Mouse (Mus musculus) heart, embryonic 10.5 days (tissue): ENCODE results near the gene Gm10775. TPM values are rescaled to one million over a fixed set of nuclear protein-coding genes. Genes with fewer than 3 reads are reported as not detected.

ENCODE experiments used
- DNase-seq: peaks from one replicate; pipeline ENCODE4 v3.0.0-alpha.2; 2017; ENCODE audit warnings: low spot score
- H3K27ac ChIP-seq: fragments of 300-500 bp; sonication (generic); 2 replicates; pipeline ENCODE4 v1.5.1; 2016; ENCODE audit warnings: mild to moderate bottlenecking
- H3K27me3 ChIP-seq: fragments of 300-500 bp; sonication (generic); 2 replicates; pipeline ENCODE4 v1.6.1; 2016; ENCODE audit warnings: mild to moderate bottlenecking; ENCODE audit not compliant: poor library complexity, insufficient read depth, severe bottlenecking
- H3K36me3 ChIP-seq: fragments of 300-500 bp; sonication (generic); 2 replicates; pipeline ENCODE4 v1.6.1; 2016; ENCODE audit warnings: mild to moderate bottlenecking, moderate library complexity
- H3K4me1 ChIP-seq: fragments of 300-500 bp; sonication (generic); 2 replicates; pipeline ENCODE4 v1.6.1; 2016; ENCODE audit warnings: mild to moderate bottlenecking
- H3K4me3 ChIP-seq: fragments of 300-500 bp; sonication (generic); 2 replicates; pipeline ENCODE4 v1.5.1; 2016; ENCODE audit warnings: mild to moderate bottlenecking, moderate library complexity
- H3K9me3 ChIP-seq: fragments of 300-500 bp; sonication (generic); 2 replicates; pipeline ENCODE4 v1.6.1; 2016; ENCODE audit warnings: mild to moderate bottlenecking, moderate library complexity
- WGBS: fragments of 180-500 bp; shearing (Covaris S2); methylation state at CpG from one replicate; pipeline ENCODE4 v1.1.7; 2016; 5-methylcytosine and 5-hydroxymethylcytosine counted together
- polyA plus RNA-seq: library from polyadenylated mRNA; unstranded; fragments of >200 nt; fragmentation: Nextera tagmentation; extraction: Ambion mirVana; gene quantifications from 2 replicates; pipeline ENCODE4 v1.2.1, GENCODE M21; 2016

Gene Gm10775
- not detected in 2 replicates for polyA plus RNA-seq

GRCm38 (mm10) chr13:65259239-65259638, at the start of gene Gm10775:
TSS of gene Gm10775 (plus strand) at chr13:65259539.
- no peak within 1 kb of the TSS for H3K27ac ChIP-seq
- H3K4me3 ChIP-seq: peak within 1 kb of the TSS; percentile 49
- WGBS: 39% methylated on average over 29 of the region's 29 CpGs
- H3K4me1 ChIP-seq: peaks cover 3% of the 10 kb centered on the region
- DNase-seq: no peak
- peaks cover 20% of the 10 kb centered on the region for H3K27me3 ChIP-seq
- peaks cover 49% of the 10 kb centered on the region for H3K9me3 ChIP-seq
- H3K36me3 ChIP-seq: peaks cover 46% of the 10 kb centered on the region

GRCm38 (mm10) chr13:65225945-65226344, 33.4 kb upstream of the Gm10775 start:
- Histone ChIP-seq H3K4me3 (no peak overlapping the region), H3K36me3 (no peaks in the 10 kb centered on the region), H3K27ac (no peak overlapping the region), H3K27me3 (no peaks in the 10 kb centered on the region), H3K4me1 (no peaks in the 10 kb centered on the region), H3K9me3 (no peaks in the 10 kb centered on the region)
- no peak for DNase-seq
- WGBS: 62% methylated on average over 6 of the region's 6 CpGs

GRCm38 (mm10) chr13:65226657-65227056, 32.7 kb upstream of the Gm10775 start:
- Histone ChIP-seq H3K27me3 (no peaks in the 10 kb centered on the region), H3K36me3 (no peaks in the 10 kb centered on the region), H3K4me1 (no peaks in the 10 kb centered on the region), H3K27ac (no peak overlapping the region), H3K9me3 (no peaks in the 10 kb centered on the region), H3K4me3 (no peak overlapping the region)
- 77% methylated on average over 2 of the region's 2 CpGs for WGBS
- no peak for DNase-seq

GRCm38 (mm10) chr13:65237211-65237610, 22.1 kb upstream of the Gm10775 start:
- no peaks in the 10 kb centered on the region for H3K36me3 ChIP-seq
- 60% methylated on average over 9 of the region's 9 CpGs for WGBS

GRCm38 (mm10) chr13:65240509-65241098, 18.7 kb upstream of the Gm10775 start:
- H3K4me3 ChIP-seq: peak overlapping the region; percentile 89
- peaks cover 7% of the 10 kb centered on the region for H3K9me3 ChIP-seq
- peak overlapping the region; percentile 91 for H3K27ac ChIP-seq
- peaks cover 6% of the 10 kb centered on the region for H3K36me3 ChIP-seq
- H3K27me3 ChIP-seq: no peaks in the 10 kb centered on the region
- DNase-seq: peak; percentile 97
- H3K4me1 ChIP-seq: peaks cover 16% of the 10 kb centered on the region
- 2% methylated on average over 28 of the region's 28 CpGs for WGBS

More at GRCm38 (mm10) chr13:65237211-65237610, 22.1 kb upstream of the Gm10775 start:
- H3K27ac ChIP-seq: no peak overlapping the region
- no peaks in the 10 kb centered on the region for H3K27me3 ChIP-seq
- peaks cover 6% of the 10 kb centered on the region; the same call in 1 of the 2 replicates for H3K9me3 ChIP-seq
- H3K4me1 ChIP-seq: peaks cover 9% of the 10 kb centered on the region
- H3K4me3 ChIP-seq: no peak overlapping the region
- no peak for DNase-seq

GRCm38 (mm10) chr13:65241099-65241626, 18.2 kb upstream of the Gm10775 start:
- WGBS: under 1% methylated on average over 45 of the region's 45 CpGs
- peaks cover 12% of the 10 kb centered on the region for H3K36me3 ChIP-seq
- peaks cover 16% of the 10 kb centered on the region for H3K4me1 ChIP-seq
- H3K27me3 ChIP-seq: no peaks in the 10 kb centered on the region
- DNase-seq: peak; percentile 94
- peak overlapping the region; percentile 89 for H3K4me3 ChIP-seq
- peaks cover 13% of the 10 kb centered on the region for H3K9me3 ChIP-seq
- peak overlapping the region; percentile 91 for H3K27ac ChIP-seq

GRCm38 (mm10) chr13:65241627-65242318, 17.6 kb upstream of the Gm10775 start:
- Histone ChIP-seq H3K4me3 (peak overlapping the region; percentile 89), H3K9me3 (peaks cover 13% of the 10 kb centered on the region), H3K4me1 (peaks cover 16% of the 10 kb centered on the region), H3K36me3 (peaks cover 12% of the 10 kb centered on the region), H3K27me3 (no peaks in the 10 kb centered on the region), H3K27ac (peak overlapping the region; percentile 91)
- DNase-seq: peak; percentile 88
- WGBS: 1% methylated on average over 51 of the region's 51 CpGs

- H3K4me1 ChIP-seq: peaks cover 16% of the 10 kb centered on the region
- H3K36me3 ChIP-seq: peaks cover 12% of the 10 kb centered on the region
- no peaks in the 10 kb centered on the region for H3K27me3 ChIP-seq
- peaks cover 8% of the 10 kb centered on the region for H3K9me3 ChIP-seq
- H3K27ac ChIP-seq: no peak overlapping the region
- WGBS: 23% methylated on average over 27 of the region's 27 CpGs
- H3K4me3 ChIP-seq: peak overlapping the region; percentile 89
- no peak for DNase-seq
Observed at GRCm38 (mm10) chr13:65242319-65242787, 17.0 kb upstream of the Gm10775 start.

GRCm38 (mm10) chr13:65243273-65243672, 16.1 kb upstream of the Gm10775 start:
- Histone ChIP-seq H3K4me3 (no peak overlapping the region), H3K36me3 (peaks cover 21% of the 10 kb centered on the region), H3K9me3 (peaks cover 7% of the 10 kb centered on the region; the same call in 1 of the 2 replicates), H3K27ac (no peak overlapping the region), H3K27me3 (no peaks in the 10 kb centered on the region), H3K4me1 (peaks cover 16% of the 10 kb centered on the region)
- no peak for DNase-seq
- WGBS: 97% methylated on average over 4 of the region's 4 CpGs

- WGBS: 17% methylated on average over 36 of the region's 36 CpGs
- H3K4me3 ChIP-seq: peak overlapping the region; percentile 49
- H3K4me1 ChIP-seq: peaks cover 3% of the 10 kb centered on the region
- peaks cover 45% of the 10 kb centered on the region for H3K9me3 ChIP-seq
- H3K36me3 ChIP-seq: peaks cover 37% of the 10 kb centered on the region
- DNase-seq: peak; percentile 81
- H3K27me3 ChIP-seq: peaks cover 20% of the 10 kb centered on the region
- H3K27ac ChIP-seq: no peak overlapping the region
Observed at GRCm38 (mm10) chr13:65258175-65258954, 974 bp upstream of the Gm10775 start.

- H3K36me3 ChIP-seq: peaks cover 53% of the 10 kb centered on the region
- H3K27ac ChIP-seq: no peak overlapping the region
- DNase-seq: no peak
- peaks cover 20% of the 10 kb centered on the region for H3K27me3 ChIP-seq
- no peak overlapping the region for H3K4me3 ChIP-seq
- 93% methylated on average over 5 of the region's 5 CpGs for WGBS
- peaks cover 3% of the 10 kb centered on the region for H3K4me1 ChIP-seq
- peaks cover 43% of the 10 kb centered on the region for H3K9me3 ChIP-seq
Observed at GRCm38 (mm10) chr13:65262086-65262485, 2.7 kb downstream of the Gm10775 start.

GRCm38 (mm10) chr13:65277994-65278382, 18.6 kb downstream of the Gm10775 start:
- Histone ChIP-seq H3K27me3 (no peaks in the 10 kb centered on the region), H3K9me3 (no peaks in the 10 kb centered on the region), H3K4me3 (peak overlapping the region; percentile 71), H3K27ac (peak overlapping the region; percentile 89), H3K36me3 (peaks cover 31% of the 10 kb centered on the region), H3K4me1 (0 out of 2 replicates have a peak, but pooled peaks cover 4% of the 10 kb centered on the region)
- WGBS: 11% methylated on average over 9 of the region's 9 CpGs
- DNase-seq: no peak
